Mouse (Mus musculus): ENCODE data around the gene Rspo1.
A peak's percentile ranks its signal among the peaks of the same experiment; 100 is the strongest.

Gene Rspo1

DNA sequence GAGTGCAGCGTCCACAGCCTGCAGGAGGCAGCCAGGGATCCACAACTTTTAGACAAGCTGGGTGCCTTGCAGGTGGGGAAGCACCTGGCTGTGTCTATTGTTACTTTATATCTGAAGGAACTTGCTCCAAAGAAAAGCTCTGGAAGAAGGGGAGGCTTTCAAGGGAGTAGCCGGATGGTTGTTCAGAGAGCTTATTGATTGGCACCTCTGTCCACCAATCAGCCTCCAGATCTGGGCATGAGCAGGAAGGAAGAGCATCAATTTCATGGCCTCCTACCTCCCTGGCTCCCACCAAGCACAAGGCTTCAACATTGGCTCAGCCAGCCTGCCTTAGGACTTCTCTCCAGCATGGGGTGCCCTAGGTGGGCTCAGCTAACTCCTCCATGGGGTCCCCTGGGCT, 12.9 kb upstream of the Rspo1 start:
- DNase-seq: no peak

DNA sequence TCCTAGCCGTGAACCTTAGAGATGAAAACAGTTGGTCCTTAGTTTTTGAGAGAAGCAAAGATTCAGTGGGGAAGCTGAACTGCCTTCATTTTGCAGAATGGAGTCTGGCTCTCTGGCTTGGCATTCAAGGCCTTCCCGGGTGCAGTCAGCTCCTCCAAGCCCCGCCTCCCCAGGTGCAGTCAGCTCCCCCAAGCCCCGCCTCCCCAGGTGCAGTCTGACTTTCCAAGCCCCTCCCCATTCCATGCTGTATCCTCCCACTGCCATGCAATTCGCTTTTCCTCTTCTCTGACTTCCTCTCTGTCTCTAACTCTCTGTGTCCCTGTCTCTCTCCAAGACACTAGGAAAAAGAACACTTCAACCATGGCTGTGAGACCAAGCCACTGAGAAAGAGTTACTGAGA, 8.0 kb upstream of the Rspo1 start:
- peak; percentile 24 for DNase-seq

GRCm38 (mm10) chr4:124983893-124984526, 2.2 kb upstream of the Rspo1 start:
- no peak for DNase-seq

DNA sequence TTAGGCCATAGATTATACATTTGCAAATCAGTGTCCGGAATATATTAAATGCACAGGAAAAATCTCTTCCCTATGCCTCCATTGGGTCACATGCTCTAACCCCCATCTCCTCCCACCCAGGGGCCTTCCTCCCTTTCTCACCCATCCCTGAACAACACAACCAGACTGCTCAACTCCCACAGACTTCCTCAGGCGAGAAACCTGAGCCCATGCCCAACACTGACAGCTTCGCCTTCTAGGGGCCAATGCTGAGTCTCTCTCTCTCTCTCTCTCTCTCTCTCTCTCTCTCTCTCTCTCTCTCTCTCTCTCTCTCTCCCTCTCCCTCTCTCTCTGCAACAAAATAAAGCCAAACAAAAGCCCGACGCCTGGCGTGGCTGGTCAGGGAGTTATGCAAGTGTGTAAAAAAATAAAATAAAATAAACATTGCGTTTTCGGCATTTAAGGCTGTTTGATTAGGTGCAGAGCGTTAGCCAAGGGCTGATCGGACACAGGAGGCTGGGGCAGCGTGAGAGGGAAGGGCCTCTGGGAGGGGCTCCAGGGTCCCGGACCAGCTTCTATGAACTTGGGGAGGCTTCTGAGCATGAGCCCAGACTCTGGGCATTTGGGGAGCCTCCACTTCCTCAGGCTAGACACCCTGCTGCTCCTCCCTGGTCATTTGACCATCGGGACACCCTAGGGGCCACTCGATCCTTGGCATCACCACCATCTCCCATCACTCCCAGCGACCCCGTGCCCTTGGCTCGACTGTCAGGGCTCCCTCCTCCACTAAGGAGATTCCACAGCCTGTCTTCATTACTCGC, 1.2 kb upstream of the Rspo1 start:
- DNase-seq: no peak

DNA sequence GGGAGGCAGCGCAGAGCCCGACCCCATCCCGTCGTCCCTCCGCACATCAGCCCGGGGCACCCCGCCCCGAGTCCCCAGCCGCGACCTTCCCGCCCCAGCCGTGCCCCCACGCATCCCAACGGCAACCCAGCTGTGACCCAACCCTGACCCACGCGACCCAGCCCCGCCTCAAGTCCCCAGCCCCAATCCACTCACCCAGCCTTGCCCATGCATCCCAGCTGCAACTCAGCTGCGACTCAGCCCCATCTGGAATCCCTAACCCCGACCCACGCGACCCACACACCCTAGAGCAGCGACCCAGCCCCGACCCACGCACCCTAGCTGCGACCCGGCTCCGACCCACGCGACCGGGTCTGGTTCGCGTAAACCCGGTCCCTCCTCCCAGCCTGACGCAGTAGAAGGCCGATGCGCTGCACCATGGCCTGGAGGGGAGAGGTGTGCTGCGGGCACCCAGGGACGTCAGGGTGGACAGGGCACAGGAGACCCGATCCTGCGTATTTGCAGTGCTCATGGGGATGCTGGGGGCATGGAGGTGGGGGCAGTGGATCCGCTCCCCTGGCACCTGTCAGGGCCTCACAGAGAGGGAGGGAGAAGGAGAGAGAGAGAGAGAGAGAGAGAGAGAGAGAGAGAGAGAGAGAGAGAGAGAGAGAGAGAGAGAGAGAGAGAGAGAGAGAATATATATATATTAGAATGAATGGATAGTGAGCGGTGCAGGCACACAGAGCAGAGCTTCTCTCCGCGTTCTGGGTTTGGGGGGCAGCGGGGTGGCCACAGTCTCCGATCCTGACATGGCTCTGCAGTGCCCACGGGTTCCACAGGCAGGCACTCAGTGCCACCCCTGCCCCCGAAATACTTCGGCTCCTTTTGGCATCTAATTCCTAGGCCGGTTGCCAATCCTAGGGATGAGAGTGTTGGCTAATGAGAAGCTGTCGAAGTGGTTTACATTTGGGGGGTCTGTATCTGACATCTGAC, 795 bp downstream of the Rspo1 start:
- DNase-seq: no peak

DNA sequence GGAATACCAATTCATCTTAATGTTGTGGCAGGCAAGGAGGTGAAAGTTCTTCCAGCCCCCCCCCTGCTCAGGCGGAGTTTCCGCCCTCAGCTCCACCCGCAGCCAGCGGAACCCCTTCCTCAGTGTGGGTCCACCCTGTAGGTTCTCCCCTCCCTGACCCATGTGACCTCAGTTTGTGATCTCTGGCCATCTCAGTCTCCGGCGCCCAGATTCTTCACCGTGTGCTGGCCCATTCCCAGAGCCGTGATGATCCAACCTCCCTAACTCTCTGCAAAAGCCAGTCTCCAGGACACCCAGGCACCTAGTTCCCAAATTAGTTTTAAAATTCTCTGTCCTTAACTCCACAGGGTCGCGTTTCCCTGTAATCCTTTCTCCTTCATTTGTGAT, 1.5 kb downstream of the Rspo1 start:
- DNase-seq: no peak

DNA sequence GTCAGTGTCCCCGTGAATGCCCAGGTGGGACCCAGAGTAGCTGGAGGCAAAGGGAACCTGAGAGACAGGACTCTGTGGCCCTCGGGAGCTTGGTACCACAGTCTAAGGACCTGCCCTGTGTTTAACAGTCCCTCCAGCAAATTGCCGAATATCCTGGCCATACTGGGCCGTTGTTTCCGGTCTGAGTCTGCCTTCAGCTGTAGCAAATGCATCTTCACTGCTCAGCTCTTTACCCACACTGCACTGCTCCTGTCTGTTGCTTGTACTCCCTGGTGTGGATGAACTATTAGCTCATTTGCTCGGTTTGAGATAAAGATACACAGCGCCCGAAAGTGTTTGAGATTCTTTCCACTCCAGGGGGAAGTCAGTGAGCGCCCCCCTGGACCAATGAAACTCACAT, 2.2 kb downstream of the Rspo1 start:
- DNase-seq: no peak

GRCm38 (mm10) chr4:124989787-124990253, 3.6 kb downstream of the Rspo1 start:
- no peak for DNase-seq

DNA sequence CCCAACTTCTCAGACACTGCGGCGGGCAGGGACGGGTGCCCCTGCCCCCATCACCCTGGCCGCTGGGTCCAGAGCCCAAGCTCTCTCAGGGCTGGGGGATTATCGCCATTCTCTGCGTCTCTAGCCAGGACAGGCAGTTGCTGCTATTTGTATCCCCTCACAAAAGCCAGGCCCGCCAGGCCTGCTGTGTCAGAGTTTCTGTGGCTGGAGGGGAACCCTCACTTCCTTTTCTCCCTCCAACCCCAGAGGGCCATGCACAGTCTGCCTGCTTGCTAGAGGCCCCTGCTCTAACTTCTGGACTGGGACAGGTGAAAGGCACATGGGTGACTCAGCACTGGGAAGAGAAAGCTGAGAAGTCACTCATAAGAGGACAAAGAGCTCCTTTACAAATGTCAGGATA, 4.1 kb downstream of the Rspo1 start:
- no peak for DNase-seq

DNA sequence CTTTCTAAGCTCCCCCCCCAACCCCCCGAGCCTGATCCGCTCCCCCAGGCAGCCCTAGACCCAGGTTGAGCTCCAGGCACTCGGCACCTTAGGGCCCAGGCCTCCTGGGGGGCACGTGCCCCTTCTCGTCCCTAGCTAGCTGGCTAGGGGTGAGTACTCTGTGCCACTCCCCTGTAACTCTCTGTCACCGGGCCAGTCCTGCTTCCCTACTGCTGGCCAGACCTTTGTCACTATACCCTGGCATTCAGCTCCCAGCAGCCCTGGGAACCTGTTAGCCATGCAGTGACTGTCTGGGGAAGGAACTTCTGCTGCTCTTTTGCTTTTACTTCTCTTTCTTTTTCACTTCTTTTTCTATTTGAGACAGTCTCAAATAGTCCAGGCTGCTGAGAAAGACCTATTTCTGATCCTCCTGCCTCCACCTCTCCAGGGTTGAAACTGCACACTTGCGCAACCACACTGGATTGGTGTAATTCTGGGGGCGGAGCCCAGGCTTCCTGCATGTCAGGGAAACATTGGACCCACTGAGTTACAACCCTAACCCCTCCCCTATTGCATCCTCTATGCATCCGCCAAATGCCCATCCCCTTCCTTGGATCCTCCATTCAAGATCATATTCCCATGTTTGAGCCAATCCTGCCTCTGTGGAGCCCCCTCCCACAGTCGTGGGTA, 11.4 kb downstream of the Rspo1 start:
- no peak for DNase-seq

GRCm38 (mm10) chr4:124999548-124999947, 13.3 kb downstream of the Rspo1 start:
- DNase-seq: no peak

GRCm38 (mm10) chr4:125002978-125003377, 16.7 kb downstream of the Rspo1 start:
- DNase-seq: no peak

GRCm38 (mm10) chr4:125004886-125005285, 18.7 kb downstream of the Rspo1 start:
- DNase-seq: no peak

- DNase-seq: no peak
Observed at GRCm38 (mm10) chr4:125007460-125007859, 21.2 kb downstream of the Rspo1 start.

DNA sequence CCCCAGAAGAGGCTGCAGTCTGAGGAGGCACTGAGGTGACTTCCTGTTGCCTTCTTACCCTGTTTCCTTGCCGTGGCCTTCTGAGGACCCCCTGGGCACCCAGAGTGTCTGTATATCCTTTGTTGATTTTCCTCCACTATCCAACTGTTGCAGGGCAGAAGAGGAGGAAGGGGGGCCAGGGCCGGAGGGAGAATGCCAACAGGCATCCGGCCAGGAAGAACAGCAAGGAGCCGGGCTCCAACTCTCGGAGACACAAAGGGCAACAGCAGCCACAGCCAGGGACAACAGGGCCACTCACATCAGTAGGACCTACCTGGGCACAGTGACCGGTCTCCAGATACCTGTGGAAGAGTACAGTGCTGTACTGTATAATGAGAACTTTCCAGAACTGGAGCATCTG, 22.0 kb downstream of the Rspo1 start:
- DNase-seq: no peak

GRCm38 (mm10) chr4:125008712-125009111, 22.5 kb downstream of the Rspo1 start:
- no peak for DNase-seq

DNA sequence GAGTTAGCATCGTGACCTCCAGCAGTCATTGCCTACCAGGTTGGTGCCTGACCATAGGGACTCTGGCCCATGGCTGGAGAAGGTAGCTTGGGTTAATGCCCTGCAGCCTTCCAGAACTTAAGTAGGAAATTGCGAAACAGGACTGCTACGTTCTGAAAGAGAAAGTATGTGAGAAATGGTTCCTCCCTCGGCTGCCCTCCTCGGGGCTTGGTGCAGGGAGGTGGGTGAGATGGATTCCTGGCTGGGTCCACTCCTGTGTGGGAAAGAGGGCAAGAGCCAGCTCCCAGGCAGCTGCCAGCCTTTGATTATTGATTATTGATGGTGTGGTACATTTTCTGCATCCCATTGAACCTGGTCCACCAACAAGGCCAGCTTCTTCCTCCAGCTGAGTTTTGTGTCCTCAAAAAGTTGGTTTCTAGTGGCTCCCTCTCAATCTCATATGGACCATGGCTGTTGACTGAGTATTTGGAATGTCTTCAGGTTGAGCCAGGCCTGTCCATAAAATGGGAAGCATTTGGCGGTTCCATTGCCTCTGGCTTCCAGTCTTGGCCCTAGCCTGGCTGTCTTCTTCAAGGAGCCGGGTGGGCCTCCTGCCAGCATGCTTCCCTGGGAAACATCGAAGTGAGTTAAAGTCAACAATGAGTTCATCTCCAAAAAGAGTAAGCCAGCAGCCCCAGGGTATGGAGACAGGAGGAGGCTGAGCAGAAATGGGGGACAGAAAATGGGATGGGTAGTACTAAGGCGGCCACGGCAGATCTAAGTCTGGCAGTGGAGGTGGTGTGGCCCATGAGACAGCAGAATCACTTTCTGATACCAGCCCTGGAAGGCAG, 29.8 kb downstream of the Rspo1 start, which contains the start of gene Gnl2:
Gene Gnl2, plus strand, starts transcription at position 780 of the 830 bp plus-strand sequence.
- no peak for DNase-seq

DNA sequence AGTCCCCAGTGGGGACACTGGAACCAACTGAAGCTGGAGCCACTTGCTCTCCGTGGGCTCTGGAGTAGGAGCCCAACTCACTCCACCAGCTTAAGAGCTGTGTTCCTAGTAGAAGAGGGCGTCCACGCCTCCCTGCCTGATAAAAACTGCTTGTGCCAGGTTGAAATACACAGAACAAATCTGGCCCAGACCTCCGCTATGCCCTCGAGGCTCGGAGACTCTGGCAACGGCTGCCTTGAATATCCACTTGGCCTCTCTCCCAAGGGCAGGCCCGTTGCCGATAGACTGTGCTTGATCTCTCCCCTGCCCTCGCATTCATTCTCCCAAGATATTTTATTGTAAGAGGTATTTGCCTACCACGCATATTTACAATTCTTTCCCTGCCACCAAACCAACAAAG, 31.2 kb downstream of the Rspo1 start:
- DNase-seq: no peak

DNA sequence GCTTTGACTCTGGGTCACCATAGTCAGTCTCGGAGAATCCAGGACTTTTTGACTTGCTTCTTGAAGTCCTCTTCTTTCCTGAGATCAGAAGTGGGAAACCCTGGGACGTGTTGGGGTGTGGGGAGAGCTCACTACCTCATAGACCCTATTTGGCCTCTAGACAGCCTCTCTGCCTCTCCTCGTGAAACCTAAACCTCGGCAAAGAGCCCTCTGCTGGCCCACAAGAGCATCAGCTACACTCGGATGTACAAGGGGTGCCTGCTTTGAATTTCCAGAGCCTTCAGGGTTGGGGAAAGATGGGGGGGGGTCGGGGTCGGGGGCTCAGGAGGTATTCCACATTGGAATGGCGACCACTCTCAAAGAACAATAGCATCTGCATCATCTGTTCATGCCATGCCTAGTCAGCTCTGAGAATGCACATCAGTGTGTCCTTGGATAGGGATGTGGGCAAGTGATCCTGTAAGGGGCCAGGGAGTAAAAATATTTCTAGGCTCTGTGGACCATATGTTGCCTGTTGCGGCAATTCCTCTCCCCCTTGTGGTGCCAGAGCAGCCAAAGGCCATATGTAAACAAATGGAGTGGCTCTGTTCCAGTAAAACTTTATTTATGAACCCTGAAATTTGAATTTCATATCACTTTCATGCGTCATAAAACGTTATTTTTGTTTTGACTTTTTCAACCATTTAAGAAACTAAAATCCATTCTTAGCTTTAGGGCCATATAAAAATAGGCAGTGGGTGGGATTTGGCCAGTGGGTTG, 34.7 kb downstream of the Rspo1 start:
- DNase-seq: no peak

DNA sequence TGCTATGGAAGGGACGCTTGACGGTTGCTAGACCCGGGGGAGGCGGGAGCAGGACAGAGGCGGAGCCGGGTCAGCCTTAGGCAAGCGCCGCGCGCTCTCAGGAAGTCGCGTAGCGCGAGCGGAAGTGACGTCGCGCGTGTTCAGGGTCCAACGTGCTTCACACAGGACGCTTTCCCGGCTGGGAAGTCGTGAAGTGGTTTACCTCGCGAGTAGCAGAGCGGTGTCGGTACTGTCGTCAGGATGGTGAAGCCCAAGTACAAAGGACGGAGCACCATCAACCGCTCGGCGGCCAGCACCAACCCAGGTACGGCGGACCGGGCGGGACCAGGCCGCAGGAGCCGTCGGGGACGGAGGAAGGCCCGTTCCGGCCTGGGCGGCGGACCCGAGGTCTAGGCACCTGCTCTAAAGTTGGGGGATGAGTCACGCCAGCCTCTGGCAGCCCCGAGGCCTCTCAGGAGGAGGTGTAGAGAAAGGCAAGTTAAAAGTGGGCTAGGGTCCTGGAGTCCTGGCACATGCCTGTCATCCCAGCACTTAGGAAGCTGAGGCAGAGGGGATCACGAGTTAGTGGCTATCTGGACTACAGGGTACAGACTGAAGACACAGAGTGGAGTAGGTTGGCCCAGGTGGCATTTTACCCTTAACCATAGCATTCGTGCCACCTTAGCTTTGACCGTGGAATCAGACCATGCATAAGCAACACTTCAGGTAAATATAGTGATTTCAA, 43.8 kb downstream of the Rspo1 start:
- DNase-seq: peak; percentile 96

Measured in kidney, adult 18-20 months (tissue).